Mouse (Mus musculus) heart, postnatal 0 days (tissue): Measurements from ENCODE around the gene Wbp2.

Experiments used
- CTCF ChIP-seq: IDR thresholded peaks from 2 replicates; pipeline ENCODE4 v1.5.1; 2016; ENCODE audit warnings: antibody characterized with exemption, control low read depth, low read depth
- EP300 ChIP-seq: IDR thresholded peaks from 2 replicates; pipeline ENCODE4 v1.6.1; 2016; ENCODE audit warnings: antibody characterized with exemption, low read depth

DNA sequence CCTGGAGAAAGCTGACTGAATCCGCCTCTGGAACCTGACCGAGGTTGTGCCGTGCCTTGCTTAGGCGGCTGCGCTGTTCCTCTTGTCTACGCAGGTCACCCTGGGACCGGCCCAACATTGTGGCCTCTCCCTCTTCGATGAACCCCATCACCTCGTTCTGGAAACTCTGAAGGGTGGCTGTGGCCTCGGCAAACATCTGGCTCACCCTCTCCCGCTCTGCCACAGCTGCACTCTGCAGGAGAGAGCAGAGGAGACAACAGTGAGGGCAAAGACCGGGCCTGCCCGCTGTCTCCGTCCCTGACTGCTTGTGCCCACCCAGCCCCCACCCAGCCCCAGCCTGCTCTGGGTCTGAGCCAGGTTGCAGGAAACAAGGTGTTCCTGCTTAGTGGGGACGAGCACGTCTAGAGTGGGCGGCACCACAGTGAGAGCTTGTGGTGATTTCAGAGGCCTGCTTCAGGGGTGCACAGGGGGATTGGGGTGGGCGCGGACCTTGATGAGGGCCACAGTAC is 21.0 kb upstream of the Wbp2 start:
- no peak for TF ChIP-seq EP300
- TF ChIP-seq CTCF: no peak
